Mouse (Mus musculus): Measurements from ENCODE around the gene Crcp.
A peak's percentile ranks its signal among the peaks of the same experiment; 100 is the strongest.
"Not testable (repeated sequence)": the region's sequence is repeated elsewhere in the genome, so short reads cannot be mapped to it uniquely, and the experiment has no call there.

Crcp gene

DNA sequence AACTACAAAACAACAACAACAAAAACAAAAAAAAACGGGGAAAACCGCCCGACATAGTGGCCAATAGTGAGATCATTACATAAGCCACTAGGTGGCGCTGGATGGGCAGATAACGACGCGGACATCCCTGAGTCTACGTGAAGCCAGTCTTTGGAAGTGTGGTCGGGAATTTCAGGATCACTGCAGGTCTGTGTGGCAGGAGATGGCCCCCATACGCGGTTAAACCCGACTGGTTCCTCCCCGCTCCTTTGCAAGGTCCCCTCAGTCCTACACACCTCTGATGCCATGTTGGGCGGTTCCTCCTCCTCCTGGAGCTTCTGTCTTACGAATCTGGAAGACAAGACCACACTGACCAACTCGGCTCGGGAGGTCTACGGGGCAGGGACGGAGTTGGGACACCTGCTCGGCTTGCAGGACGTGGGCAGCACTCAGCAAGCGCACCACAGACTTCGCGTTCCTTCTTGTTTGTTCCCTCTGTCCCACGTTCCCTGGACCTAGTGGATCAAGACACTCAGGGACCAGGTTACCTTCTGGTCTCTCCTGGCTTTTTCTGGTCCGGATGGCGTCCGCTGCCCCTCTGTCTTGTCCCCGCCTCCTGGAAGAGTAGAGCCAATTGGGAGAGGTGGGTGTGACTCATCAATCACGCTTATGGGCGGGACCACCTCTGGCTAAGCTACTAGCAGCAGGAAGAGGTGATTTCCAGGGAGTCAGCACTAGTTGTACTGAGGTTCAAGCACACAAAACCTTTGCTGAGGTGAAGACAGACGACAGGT, 5.1 kb upstream of the Crcp start:
- peak; percentile 94 to 96 for DNase-seq

DNA sequence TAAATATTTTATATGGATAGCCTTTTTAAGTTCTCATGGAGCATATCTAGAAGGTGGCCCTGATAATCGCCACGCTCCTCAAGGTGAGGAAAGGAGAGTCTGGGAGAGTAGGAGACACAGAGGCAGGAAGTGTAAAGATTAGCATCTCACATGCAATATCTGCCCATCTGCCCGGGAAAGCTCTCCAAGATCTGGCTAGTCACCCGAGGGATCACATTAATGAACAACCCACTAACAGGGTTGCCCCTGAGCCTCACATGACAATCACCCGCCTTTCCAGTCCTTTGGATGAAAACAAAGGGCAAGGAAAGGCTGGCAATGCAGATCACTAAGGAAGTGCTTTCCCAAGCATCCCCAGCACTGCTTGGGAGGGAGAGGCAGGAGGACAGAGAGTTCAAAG, 2.0 kb upstream of the Crcp start:
- DNase-seq = no peak

DNA sequence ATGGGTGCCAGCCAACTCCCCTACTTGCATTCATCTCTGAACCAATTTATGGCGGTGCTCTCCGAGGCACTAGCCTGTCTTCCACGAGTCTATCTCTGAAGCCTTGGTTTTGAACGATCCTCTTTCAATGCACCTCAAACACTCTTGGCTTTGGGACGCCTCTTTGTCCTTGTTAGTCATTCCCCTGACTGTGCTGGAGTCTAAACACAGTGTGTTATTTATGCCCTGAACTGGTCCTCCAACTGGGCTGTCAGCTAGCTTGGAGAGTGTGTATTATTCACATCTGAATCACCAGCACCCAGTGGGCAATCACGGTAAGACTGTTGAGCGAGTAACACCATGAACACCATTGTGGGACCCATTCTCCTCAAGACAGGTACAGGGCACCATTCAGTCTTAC, 1.4 kb upstream of the Crcp start:
- no peak for DNase-seq

DNA sequence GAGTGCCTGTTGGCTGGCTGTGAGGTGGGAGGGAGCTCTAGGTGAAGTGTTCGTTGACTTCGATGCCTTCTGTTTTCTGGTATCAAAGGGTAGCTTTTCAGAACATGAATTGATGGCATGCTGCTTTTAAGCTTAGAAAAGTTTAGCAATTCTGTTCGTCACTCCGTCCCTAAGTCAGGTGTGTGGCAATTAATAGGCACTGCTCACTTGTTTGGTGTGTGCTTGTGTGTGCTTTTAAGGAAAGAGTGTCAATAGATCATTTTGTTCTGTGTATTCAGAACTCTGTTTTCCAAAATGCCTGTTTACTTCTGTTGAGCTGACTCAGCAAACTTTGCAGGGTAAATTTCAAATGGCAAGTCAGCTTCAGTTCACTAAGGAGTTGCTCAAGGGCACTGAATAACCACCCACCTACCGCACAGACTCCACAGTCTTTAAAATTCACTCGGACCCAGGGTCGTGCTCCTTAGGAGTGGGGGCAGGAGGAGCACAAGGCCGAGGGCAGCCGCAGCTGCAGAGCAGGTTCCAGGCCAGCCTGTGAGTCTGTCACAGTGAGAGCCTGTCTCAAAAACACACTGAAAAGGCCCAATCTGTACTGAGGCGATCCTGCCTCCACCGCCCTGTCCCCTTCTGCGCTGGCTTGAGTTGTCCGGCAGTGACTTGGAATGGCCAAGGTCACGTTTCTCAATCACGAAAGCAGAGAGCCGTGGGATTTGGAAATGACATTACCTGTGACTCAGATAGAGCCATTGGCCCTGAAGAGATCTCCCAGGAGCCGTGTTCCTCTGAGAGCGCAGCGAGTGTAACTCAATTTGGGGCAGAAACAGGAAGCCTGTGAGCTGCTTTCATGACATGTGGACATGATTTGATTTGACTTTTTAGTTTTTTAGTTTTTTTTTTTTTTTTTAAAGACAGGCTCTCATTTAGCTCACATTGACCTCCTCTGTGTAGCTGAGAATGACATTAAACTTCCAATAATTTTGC, 2.6 kb downstream of the Crcp start:
- peak in 1 of 2 experiments; percentile 48 for DNase-seq

DNA sequence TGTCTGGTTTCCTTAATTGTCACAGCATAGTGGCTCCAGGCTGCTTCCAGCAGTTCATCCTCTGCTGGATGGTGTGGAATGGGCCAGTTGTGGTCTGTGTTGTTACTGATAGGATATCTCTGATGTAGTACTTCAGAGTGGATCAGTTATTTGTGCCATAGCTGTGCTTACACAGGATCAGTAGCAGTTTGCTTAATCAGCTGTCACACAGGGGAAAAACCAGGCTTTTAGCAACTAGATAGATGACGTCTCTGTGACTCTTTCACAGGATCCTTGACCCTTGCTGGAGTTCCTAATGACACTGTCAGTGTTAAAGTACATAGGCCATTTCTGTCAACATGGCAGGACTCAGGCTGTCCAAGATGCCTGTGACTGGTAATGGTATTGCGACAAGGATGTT, 4.8 kb downstream of the Crcp start:
- DNase-seq = no peak

DNA sequence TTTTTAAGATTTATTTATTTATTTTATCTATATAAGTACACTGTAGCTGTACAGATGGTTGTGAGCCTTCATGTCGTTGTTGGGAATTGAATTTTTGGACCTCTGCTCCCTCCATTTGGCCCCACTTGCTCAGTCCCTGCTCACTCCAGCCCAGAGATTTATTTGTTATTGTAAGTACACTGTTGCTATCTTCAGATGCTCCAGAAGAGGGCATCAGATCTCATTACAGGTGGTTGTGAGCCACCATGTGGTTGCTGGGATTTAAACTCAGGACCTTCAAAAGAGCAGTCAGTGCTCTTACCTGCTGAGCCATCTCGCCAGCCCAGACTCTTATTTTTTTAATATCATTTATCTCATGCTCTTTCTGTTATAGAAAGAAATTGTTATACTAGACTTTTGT, 7.2 kb downstream of the Crcp start:
- not testable (repeated sequence) for DNase-seq

DNA sequence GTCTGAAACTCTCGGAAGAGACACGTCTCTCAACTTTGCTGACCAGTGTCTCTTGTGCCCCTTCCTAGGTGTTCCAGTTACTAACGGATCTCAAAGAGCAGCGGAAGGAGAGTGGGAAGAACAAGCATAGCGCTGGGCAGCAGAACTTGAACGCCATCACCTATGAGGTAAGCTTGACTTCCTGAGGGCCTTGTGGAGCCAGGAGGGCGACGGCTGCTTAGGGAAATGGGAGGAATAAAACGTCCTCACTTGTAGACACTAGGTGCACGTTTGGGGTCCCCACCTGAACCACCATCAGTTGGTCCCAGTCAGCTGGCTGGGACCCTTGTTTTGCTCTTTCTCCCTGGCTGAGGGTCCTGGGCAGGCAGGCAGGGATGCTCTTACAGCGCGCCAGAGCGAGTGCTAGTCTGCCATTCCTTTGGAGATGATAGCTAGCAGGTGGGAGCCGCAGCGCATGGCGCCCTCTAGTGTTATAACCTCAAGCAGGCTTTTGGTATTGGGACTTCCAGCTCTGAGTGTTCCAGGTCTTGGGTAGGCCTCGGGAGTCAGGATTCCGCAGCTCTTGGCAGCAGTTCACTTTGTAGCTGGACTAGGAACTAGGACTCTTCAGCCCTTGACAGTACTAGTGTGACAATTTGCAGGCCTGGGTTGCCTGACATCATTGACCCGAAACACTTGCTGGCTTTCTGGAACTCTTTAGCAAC, 8.8 kb downstream of the Crcp start:
- peak; percentile 56 to 63 for DNase-seq

DNA sequence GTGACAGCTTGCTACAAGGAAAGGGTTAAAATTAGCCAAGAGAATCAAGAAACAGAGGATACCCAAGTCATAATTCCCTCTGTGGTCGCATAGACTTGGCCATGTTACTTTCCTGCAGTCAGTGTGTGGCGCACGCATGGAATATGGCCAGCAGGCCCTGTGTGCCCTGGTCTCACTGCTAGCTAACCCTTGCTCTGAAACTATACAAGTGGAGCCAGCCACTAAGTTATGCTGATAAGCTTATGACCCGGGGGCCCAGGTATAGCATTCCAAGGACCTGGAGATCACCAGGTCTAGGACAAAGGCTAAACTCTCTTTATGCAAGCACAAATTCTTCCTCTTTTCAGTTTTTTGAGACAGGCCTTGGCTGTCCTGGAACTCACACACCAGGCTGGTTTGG, 11.7 kb downstream of the Crcp start:
- no peak for DNase-seq

DNA sequence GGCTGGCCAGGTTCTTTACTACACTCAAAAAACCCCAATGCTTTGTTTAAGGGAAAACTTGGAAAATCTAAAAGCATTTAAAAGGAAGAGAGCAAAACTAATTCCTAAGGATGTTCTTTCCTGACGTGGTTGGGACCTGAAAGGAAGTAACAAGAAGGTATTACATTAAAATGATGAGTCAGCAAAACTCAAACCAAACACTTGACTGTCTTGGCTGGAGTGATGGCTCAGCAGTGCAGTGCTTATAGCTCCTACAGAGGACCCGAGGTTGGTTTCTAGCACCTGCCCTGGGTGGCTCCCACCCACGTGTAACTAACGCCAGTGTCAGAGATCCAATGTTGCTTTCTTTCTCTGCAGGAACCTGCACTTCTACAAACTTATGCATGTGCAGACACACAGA, 12.2 kb downstream of the Crcp start:
- no peak for DNase-seq

DNA sequence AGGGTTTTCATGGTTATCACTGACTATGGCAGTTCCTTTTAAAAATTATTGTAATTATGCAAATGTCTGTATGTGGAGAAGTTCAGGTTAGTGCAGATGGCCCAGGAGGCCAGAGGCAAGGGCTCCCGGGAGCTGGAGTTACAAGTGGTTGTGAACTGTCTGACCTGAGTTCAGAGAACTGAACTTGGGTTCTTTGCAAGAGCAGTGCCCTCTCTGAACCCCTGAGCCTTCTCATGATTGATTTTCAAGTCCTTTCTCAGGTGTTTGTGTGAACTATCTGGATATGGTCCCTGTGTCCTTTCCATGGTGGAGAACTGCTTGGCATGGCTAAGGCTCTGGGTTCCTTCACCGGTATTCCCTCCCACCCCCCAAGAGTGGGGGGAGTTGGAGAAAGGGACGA, 14.7 kb downstream of the Crcp start:
- no peak for DNase-seq

DNA sequence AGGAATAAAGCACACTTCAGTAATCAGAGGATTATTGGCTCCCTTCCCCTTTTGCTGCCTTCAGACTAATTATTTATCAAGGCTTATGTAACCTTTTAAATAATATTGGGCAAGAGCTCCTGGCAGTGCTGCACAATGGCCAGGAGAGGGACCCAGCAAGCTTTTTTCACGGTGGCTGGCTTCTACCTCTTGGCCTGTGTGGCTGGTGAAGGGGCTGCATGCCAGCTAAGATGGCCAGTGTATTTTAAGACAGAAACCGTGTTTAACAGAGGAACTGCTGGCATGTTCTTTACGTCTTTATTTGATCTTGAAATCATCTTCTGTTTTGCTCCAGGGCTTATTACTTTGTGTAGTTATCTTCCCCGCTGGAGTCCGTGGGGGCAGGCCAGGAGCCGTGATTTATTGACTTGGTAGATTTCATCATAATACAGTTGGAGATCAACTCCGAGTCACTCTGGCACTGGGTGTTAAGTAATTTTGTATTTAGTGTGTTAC, 15.2 kb downstream of the Crcp start:
- peak; percentile 56 to 76 for DNase-seq

DNA sequence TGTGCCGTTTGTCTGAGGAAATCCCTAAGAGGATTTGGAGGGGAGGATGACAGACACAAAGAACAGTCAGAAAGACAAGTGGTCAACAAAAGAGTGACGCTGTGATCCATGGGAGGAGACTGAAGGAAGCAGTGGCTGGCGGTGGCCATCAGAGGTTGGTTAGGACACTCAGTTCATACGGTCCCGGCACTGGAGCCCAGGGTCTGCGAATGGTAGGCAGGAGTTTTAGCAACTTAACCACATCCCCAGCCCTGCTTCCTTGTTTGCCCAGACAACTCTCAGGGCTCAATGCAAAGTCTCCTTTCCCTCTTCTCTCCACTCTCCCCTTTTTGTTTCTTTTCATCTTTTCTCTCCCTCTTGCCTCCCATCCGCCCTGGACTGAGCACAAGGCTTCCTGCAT, 17.0 kb downstream of the Crcp start:
- DNase-seq = no peak

DNA sequence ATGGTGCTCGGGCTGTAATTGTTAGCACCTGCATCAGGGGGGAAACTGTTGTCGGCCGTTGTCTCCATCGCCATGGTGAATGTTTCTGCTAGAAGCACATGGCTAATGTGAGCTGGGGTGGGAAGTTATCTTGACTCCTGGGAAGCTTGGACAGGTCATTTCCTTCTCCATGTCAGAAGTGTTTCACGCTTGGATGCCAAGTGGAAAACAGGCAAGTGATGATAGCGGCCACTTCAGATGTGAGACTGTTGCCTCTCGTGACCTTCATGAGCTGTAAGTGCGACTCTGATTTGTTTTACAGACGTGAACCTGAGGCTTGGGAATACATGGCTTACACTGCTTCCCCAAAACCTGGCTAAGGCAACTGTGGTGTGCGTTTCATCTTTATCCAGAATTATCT, 17.5 kb downstream of the Crcp start:
- peak in 1 of 2 experiments; percentile 38 for DNase-seq

DNA sequence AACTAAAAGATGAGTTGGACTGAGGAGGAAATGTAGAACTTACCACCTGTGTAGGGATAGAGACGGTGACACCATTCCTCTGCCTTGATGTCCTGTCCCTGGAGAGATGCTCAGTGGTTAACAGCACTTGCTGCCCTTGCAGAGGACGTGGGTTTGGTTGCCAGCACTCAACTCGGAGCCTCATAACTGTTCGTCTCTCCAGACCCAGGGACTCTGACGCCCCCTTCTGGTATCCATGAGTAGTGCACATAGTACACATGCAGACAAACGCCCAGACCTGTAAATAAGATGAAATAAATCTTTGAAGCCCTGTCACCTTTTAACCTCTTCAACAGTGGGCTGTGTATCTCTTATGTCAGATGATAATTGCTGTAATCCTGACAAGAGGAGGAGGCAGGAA, 17.9 kb downstream of the Crcp start:
- DNase-seq = no peak

DNA sequence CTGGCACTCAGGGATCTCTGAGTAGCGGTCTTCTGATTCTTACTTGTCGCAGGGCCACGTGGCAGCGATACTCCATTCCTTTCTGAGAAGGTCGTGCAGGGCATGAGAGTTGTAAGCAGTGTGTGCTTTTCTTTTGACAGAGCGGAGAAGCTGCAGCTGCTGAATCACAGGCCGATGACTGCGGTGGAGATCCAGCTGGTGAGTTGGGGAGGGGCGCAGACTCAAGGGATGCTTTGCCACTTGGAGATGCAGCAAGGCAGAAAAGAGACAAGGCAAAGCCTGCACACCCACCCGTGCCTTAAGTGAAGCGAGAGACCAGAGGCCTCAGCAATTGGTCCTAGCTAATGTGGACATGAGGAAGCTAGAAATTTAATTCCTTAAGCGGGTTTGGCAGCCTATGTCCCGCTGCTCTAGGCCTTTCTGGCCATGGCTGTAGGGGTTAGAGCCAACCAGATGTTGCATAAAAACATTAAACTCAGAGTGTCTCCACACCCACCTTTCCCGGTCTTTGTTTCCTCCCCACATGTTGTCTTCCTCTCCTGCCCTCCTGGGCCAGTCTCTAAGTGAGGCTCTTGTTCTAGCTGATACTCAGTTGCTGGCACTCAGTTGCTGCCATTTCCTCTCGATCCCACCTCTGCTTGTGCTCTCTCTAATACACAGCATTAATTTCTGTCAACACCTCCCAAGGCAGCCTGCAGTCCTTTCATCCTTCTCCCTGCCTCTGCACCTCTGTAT, 19.9 kb downstream of the Crcp start:
- peak in 1 of 2 experiments; percentile 36 for DNase-seq

DNA sequence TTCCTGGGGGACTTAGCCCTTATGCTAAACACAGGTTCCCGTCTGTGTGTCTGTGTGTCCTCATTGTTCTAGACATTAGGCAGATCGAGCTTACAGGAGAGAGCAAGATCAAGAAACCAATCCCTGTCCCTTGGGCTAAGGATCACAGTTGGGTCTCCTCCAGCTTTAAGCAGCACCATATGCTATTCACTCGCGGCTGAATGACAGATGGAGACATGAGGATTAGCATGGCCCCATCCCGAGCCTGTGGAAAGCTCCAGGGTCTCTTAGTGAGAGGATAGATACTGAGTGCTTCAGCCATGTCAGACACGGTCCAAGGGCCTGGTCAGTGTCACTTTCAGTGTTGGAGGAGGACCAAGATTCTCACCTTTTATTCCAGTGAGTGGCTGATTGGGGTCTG, 21.3 kb downstream of the Crcp start:
- DNase-seq = no peak

DNA sequence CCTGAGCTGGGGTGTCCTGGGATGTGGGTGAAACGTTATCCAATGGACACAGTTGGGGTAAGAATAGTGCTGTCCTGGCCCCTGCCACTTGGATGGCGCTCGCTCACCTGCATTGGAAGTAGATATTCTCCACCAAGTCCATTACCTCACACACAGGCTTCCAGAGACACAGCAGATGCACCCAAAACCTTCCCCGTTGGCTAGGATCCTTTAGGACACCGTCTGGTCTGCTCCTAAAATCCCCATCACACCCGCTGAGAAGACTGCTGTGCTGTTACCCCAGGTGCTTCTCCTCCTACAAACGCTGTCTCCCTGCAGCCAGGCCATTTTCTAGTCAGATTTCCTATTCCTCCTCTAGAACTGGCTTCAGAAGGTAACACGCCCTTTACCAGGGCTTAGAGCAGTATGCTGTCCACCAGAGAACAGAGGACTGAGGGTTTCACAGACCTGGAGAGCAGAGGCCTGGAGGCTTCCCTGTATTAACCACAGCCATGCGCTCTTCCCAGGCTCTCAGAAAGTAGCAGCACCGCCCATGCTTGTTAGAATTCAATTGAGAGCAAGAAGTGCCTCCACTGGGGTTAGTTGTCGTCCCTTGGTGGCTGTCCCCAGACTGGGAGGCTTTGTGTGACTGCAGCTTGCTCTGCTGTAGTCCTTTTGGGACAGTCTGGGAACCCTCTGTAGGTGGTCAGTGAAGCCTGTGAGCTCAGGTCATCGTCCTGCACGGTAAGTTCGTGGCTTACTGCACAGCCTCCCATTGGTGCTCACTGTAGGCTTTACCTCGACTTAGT, 22.2 kb downstream of the Crcp start:
- DNase-seq = no peak

DNA sequence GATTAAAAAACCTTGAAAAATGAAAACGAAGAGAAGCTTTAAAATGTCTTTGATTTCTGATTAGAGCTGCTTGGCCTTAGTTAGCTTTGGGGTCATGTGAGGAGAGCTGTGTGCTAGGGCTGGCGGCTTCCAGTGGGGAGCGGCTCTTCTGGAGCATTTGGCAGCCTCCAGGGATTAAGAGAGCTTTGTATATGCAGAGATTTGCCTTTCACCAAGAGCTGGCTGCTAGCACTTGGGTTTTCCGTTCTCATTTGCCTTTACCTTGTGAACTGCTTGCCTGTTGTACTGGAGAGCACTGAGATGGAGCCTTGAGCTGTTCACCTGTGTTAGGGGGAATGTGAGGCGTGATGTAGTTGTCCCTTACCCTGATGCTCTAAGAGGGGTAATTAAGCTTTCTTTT, 23.4 kb downstream of the Crcp start:
- no peak for DNase-seq

DNA sequence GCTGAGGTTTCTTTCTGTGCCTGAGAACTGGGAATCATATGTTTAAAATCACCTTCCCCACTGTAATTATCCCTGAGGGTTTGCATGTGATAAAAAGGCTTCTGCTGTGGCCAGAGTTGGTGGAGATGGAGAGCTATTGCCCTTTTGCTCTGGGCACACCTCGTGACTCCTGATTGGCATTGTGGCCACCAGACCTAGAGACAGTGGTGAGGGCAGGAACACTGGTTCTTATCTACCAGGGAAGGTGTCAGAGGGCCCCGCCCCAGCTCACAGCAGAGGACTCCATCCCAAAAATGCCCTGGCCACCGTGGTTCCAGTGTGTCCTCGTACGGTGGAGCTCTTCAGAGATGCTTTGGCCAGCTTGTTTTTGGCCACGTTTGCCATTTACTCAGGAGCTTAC, 23.9 kb downstream of the Crcp start:
- no peak for DNase-seq

DNA sequence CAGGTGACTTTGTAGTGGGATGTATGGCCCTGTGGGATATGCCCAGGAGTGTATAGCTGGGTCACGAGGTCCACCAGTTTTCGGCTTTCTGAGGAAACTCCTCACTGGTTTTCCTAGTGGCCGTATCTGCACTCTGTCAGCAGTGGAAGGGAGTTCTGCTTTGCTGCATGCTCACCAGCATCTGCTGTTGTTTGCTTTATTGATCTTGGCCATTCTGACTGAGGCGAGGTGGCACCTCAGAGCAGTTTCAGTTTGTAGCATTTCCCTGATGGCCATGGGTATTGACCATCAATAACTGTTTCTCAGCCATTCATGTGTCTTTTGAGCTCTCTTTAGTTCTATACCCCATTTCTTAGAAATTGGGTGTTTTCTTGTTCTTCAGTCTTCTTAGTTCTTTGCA, 26.6 kb downstream of the Crcp start:
- DNase-seq = no peak

DNA sequence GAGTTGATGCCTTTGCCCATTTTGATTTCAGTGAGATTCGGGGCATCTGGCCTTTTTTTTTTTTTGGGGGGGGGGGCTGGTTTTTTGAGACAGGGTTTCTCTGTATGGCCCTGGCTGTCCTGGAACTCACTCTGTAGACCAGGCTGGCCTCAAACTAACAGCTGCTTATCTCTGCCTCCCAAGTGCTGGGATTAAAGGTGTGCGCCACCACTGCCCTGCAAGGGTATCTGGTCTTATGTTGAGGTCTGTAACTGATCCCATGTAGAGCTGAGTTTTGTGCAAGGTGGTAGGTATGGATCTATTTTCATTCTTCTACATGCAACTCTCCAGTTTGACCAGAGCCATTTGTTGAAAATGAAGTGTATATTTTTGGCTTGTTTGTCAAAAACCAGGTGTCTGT, 27.2 kb downstream of the Crcp start:
- DNase-seq = no peak
